Mouse (Mus musculus): ENCODE measurements around the gene Usp29. TPM values are rescaled to one million over a fixed set of nuclear protein-coding genes. Genes with fewer than 3 reads are reported as not detected.
"Not testable (repeated sequence)": the region's sequence is repeated elsewhere in the genome, so short reads cannot be mapped to it uniquely, and the experiment has no call there.

Gene Usp29
- polyA plus RNA-seq, 2 experiments from 2014 or later: 0.31 TPM; not detected in 1

DNA sequence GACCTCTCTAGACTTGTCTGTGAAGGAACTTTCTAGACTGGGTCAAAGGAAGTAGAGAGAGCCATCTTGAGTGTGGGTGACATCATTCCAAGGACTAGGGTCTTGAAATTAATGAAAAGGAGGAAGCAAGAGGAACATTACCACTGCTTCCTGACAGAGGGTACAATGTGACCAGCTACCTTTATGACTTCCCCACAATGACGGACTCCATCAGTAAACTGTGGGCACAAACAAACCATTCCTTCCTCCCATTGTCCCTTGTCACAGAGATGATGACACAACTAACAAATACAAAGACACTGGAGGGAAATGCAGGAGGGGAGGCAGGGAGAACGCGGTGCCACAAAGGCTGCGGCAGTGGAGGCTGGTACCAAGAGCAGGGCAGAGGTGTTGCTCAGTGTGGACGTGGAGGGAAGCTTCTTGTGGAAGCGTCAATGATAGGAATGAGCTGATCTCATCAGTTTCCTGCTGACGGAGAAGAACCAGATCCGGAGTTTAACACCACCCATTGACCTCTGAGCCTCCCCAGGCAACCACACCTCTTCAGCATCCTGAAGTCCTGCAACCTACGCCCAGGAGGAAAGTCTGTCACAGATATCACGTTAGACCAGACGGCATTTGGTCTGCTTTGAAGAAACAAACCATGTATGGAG, 149.3 kb downstream of the Usp29 start:
- no peak for ATAC-seq

DNA sequence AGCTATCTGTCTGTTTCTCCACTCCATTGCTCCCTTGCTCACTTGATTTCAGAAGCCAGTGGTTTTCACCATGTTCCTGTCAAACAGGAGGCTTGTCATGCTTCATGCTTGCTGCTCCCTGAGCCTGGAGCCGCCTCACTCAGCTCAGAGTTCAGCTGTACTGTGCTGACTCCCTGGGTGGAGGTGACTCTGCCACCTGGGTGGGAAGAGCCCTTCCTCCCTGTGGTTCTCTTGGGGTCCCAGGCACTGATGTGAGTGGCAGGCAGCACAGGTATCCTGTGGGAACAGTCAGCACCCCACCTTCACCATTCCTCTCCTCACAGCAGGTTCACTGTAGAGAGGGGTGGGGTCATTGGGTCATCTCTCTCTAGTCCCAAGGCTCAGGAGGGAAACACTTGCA, 150.5 kb downstream of the Usp29 start:
- not testable (repeated sequence) for ATAC-seq

DNA sequence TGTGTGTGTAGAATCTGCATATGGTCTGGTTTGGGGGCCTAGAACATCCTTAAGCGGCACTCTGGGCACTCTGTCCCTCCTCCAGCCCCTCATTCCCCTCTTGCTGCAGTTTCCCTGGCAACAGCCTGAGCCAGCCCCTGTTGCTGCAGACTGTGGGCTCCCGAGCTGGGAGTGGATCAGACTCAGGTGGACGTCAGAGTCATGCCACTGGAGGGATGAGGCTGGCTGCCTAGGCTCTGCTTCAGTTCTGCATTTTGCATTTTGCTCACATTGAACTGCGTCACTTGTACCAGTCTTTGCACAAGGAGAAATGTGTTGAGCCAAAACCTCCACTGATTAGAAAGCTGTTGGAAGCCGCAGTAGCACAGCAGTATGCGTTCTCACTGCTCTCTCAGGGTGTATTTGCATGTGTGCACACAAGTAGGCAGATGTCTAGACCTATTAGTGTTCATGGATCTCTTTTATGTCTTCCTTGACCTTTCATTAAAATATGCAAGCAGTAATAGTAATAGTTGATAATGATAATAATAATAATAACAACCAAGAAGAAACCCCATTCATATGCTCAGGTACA, 151.2 kb downstream of the Usp29 start:
- no peak for ATAC-seq

DNA sequence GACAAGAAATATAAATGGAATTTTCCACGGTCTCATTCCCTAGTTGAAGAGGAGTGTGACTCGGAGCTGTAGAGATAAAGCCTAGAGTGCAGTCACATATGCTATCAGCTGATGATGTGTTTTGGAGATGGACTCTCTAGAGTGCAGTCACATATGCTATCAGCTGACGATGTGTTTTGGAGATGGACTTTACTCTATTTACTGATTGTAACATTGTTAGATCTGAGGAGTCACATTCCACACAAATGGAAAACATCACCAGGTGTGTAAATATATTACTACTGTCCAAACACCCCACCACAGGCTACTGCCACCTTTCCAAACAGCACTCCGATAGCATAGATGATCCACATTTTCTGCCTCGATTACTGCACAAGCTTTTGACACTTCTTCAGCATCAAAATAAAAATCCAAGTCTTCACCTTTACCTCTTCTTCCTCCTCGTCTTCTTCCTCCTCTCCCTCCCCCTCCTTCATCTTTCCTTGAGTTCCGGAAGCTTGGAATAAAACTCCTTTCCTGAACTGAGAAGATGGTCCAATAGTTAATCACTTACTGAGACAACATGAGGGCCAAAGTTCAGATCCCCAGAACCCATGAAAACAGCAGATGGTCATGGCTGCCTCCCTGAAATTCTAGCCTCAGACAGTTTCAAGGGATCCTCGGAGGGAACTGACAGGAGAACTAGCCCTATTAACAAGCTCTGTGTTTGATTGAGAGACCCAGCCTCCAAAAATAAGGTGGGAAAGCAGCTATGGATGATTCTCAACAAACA, 153.2 kb downstream of the Usp29 start:
- no peak for ATAC-seq

DNA sequence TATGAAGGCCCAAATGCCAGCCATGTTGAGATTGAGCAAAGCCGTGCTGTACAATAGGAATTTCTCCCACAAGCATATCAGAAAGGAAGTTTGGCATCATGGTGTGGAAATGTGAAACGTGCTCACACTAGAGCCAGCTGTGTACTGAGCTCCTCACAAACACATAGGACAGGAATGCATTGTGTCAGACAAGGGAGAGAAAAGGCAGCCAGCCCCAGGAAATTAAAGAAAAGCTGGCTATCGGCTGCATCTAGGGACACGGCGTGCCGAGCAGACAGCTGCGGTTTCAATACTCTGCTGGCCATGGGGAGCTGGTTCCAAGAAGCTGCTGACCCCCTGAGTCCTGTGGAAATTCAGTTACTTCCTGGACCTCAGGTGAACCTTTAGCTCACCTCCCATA, 155.0 kb downstream of the Usp29 start:
- ATAC-seq: no peak

DNA sequence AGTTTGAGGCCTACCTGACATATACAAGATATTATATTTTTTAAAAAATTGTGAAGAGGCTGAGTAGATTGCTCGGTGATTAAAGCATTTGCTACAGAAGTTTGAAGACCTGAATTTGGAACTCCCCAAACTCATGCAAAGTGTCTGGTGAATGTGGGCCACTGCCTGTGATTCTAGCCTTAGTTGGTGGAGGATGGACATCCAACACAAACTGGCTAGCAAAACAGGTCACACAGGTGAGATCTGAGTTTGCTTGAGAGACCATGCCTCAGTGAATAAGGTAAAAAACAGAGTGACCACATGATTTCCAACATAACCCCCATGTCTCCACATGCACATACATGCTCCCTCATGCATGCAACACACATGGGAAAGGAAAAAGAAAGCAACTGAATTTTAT, 156.5 kb downstream of the Usp29 start:
- no peak for ATAC-seq

DNA sequence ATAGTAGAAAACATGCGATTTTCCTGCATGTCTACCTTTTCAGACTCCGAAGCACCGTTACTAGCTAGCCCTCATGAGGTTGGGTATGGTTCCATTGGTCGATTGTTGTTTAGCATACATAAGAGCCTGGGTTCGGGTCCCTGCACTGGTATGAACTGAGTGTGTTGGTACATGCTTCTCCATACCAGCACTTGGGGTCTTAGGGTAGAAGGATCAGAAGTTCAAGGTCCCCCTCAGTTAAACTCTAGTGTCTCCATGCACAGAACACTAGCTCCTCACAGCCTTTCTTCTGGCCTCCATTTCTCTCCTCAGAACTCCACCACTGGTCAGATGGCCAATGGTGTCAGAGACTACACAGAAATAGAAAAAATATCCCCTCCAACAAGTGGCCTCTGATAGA, 159.5 kb downstream of the Usp29 start:
- no peak for ATAC-seq

DNA sequence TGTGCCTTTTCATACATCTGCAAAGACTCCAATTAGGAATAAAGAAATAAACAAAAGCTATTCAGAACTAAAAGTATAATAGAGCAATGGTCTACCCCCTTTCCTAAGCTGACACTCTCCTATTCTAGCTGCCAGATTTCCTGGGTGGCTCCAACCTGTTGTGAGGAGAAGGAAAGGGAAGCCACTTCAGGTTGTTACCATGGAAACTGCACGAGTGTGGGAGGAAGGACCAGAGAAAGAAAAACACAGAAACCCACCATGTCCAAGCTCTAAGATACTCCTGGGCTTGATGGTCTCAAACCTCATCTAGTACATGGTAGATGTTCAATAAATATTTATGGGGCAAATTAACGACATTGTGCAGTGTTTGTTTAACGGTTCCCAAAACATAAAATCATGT, 160.8 kb downstream of the Usp29 start:
- ATAC-seq: no peak

DNA sequence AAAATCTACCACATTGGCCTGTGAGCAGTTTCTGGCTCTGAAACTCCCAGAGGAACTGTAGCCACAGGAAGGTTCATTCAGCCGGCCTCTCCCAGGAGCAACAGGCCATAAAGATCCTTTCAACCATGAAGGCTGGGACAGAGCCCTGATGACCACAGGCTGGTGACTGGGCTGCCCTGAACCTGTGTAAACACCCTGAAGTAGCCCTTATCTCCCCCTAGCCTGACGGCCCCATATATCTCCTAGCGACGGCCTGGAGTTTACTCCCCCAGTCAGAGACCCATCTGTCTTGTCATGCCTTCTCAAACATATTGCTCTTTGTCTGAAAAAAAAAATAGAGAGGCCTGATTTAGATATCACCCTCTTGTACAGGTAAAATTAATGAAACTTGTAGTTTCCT, 166.6 kb downstream of the Usp29 start:
- not testable (repeated sequence) for ATAC-seq

DNA sequence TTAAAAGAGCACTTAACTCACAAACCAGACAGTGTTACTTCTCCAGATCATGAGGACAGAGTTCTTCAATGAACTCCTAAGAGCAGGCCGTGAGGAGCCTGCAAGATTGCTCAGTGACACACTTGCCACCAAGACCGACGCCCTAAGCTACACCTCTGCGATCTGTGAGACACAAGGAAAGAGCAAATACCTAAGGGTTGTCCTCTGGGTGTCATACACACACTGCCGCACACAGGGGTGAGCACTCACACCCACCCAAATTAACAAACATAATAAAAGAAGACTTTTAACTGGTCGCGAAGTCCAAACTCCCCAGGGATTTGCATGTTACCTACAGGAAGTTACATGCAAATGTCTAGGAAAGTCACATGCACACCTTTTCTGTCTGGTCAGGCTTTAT, 170.3 kb downstream of the Usp29 start:
- no peak for ATAC-seq

DNA sequence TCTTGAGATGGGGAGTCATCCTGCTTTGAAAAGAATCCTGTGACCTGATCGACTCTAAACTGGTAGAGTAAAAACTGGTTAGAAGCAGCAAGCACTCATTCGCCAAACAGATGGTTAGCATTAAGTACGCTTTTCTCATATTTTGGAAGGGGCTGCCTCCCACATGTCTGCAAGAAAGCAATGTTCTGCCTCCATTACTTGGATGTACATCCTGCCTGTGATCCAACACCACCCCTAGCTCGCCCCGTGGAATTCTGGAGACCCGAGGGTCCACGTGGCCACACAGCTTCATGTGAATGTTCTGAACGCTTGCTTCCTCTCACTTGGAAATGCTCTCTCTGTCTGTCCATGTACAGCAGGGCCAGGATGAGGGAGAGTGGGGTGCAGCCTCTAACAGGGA, 173.1 kb downstream of the Usp29 start:
- ATAC-seq: no peak

DNA sequence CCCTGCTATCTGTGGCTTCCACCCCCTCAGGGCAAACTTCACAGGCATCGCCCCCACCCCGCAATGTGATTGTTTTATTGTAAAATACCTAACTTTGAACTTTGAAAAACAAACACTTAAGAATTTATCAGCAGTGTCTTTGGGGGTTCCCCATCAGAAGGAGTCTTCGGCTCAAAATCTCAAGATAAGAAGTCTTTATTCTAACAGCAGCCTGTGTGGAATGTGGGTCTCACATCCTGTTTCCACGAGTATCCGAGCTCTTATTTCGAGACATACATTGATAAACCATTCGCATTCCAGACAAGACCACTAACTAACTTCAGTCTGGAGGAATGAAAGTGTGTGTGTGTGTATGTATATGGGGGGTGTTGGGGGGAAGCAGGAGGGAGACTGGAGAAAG, 180.1 kb downstream of the Usp29 start:
- no peak for ATAC-seq

DNA sequence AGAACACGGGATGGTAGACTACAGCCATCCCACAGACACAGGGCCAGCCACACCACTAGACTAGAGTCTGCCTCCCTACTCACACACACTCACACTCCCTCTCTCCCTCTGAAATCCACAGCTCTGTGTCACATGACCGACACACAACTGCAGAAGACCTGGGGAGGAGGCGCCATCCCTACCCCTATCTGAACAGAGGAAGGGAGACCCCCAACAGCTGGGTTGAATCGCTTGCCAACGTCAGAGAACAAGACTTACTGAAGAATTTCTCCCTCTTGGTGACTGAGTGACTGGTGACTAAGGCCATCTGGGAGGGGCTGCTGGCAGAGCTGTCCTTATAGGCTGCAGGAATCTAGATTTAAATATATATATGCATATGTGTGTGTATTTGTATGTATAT, 181.4 kb downstream of the Usp29 start:
- ATAC-seq: no peak

DNA sequence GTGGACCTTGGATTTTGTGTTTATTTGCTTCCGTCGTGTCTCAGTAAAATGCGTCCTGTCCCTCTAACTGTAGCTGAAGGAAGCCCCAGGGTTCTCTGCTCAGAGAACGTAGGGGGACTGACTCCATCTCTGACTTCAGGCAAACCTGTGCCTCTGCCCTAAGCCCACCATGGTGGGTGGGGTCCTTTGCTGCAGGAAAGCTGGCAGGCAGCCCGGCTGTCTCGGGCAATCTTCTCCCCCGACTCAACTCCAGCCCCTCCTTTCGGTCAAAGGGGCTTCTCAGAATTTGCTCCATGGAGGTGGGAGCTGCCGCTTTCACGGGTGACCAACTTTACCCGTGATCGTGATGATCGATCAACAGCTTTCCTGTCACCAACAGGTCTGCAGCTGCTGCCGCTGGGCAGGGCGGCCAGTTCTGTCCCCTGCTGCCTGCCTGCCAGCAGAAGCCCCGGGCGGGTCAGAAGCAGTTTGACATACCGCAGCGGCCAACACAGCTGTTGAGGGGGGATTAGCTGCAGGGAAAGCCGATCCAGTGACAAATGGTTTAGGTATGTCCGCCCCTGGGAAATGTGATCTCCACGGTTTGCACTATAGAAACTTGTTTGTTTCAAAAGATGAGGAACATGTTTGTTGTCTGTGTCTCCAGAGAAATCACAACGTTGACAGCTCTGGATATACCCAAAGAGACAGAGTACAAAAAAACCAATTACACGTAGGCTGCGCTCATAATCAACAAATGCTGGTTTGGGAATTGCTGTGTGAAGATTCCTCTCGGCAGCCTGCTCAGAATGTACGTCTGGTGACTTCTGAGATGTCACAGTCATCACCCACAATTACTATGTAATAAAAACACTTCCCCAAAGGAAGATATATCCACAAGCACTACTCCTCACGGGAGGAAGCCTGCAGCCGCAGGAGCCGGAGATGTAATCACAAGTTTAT, 183.3 kb downstream of the Usp29 start:
- no peak for ATAC-seq

DNA sequence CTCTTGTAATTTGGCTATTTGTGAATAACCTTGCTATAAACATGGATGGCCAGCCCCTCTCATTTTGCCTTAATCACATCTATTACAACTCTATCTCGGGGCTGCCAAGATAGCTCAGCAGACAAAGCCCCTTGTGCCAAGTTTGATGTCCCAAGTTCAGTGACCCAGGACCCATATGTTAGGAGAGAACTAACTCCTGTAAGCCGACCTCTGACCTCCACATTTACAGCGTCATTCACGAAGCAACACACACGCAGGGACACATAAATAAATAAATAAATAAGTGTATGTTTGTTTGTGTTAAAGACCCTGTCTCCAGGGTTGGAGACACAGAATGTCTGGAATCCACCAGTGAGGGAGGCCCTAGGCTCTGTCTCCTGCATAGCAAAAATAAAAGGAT, 186.7 kb downstream of the Usp29 start:
- no peak for ATAC-seq

DNA sequence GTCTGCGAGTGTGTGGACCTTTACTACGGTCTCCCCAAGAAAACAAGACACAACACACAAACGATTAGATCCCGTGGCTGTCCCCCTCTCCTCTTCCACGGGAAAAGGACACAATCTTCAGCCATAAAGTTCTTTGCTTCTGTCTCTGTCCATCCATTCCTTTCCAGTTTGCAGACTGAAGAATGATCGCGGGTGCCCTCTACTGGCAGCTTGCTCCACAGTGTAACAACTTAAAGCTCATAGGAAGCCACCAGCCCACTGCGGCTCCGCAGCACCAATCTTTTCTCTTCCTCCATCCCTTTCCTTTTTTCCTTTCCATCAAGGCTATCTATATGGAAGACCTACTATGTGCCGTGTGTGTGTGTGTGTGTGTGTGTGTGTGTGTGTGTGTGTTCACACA, 187.9 kb downstream of the Usp29 start:
- peak; percentile 51 for ATAC-seq

DNA sequence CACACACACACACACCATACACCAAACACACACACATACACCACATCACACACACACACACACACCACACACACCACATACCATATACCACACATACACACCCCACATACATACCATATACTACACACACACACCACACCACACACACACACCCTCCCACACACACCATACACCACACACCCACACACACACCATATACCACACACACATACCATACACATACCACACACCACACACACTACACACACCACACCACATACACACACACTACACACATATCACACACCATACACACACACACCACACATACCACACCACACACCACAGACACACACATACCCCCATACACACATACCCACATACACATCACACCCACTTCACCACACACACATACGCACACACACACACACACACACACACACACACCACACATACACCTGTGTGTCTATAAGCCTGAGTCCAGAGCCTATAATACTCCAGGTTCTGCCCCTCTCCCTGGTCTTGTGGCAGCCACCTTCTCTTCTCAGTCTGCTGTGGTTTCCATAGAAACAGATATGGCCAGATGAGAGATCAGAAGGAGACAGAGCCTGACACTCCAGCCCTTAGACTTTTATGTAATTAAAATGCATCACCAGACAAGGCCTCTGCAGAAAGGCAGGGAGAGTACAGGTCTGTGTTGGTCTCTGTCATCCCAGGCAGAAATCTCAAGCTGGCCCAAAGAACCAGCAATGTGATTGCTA, 188.9 kb downstream of the Usp29 start:
- ATAC-seq: no peak

DNA sequence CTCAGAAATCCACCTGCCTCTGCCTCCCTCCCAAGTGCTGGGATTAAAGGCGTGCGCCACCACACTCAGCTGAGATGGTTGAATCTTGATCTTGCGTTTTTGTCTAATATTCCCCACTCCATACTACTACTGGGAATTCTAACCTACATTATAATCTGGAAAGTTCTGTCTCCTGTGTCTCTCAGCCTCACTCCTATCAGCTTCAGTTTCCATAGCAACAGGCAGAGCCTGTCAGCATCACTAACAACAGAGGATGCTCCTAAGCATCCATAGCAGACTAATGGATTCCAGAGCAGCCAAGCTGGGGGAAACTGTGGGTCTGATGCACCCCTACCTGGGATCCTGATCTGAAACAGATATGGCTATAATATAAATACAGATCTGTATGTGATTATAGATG, 193.1 kb downstream of the Usp29 start:
- ATAC-seq: no peak

DNA sequence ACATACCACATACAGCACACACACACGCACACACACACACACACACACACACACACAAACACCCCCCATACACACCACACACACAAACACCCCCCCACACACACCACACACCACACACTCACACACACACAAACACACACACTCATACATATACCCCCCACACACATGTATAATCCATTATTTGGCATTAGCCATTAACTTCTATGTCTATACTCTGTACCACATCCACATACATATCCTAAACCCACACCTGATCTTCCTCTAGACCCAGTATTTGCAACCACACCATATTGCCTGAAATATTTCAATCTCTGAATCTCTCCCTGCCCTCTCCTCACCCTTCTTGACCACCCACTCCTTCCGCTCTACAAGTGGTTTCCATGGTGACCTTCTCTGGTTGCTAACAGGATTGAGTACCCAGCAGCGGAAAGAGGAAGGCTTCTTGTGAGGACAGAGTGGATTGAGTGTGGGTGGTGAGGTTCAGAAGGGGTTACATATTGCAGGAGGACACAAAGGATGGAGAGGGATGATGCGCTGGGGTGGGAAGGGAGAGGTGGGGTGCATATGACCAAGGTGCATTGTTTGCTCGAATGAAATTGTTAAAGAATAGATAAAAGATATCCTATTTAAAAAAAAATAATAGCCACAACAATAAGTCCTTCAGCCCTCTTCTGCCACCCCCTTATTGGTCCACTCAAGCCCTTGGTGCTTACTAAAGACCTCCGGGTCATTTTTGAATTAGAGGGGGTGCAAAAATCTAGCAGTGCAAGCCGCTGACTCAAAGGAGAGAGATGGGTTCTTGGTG, 195.8 kb downstream of the Usp29 start:
- ATAC-seq: no peak

DNA sequence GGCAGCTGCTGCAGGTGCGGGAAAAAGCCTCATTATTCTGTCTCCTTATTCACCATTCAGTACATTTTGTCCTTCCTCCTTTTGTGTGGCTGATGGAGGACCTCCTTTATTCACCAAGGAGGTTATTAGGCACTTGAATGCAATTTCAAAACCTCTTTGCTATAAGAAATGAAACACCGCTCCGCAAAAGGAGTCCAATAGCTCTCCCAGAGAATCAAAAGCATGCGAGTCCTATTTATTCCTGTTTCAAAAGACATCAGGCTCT, 196.3 kb downstream of the Usp29 start:
- ATAC-seq: no peak

DNA sequence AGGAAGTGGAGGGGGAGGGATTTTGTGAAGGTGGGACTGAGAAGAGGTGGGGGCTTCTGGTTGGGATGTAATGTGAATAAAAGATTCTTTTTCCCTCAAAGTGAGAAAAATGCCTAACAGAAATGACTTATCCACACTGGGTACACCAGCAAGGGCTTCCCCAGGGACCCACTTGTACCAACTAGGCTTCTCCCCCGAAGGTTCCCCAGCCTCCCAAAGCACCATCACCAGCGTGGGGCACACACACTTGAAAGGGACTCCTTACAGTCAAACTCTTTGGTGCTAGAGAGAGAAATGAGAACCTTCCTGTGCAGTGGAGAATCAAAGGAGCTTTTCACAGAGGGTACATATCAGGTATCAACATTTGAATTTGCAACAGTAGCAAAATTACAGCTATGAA, 198.9 kb downstream of the Usp29 start:
- no peak for ATAC-seq

DNA sequence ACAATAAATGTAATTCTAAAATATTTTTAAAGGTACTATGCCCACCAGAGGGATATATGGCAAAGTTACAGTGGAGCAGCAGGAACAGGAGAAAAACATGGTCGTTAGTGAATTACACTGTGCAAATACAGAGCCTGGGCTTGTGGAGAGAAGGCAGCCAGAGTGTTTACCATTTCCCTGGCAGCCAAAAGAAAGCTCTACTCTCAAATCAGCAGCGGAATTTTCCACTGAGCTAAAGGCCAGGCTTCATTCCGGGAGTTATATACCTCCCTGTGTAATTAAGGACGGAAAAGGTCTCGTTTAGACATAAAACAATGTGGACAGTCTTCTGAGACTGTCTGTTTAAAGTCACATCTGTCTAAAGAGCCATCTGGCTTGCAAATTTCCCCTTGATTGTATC, 204.4 kb downstream of the Usp29 start:
- ATAC-seq: no peak

Measured in CD4-positive, CD25-positive, alpha-beta regulatory T cell, adult 4 months (primary cell).